Mouse (Mus musculus) left cerebral cortex, adult 9 months (tissue): ENCODE measurements around the gene Ppib.

ENCODE experiments used
- DNase-seq, 2 experiments: peaks; one replicate each; pipeline ENCODE4 v3.0.0; 2022; ENCODE audit warnings: low spot score in 2 of 2

Gene Ppib

GRCm38 (mm10) chr9:66059583-66060307 lies at the start of gene Ppib:
Gene Ppib, plus strand, starts transcription at chr9:66060222.
- DNase-seq = peak; percentile 94 to 99

DNA sequence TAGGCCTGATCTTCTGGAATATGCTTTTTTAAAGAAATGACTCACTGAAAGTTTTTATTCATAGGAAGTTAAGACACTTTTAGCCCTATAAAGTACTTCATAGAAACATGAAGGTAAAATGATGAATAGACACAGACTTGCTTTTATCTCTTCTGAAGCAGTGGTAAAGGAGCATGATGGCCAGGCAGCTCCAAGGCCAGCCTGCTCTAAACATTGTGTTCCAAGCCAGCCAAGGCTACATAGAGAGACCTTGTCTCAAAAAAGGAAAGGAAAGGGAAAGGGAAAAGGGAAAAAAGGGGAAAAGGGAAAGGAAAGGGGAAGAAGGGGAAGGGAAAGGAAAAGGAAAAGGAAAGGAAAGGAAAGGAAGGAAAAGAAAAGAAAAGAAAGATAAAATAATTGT lies 39.4 kb upstream of the Ppib start:
- no peak for DNase-seq

GRCm38 (mm10) chr9:66038082-66038481 lies 21.9 kb upstream of the Ppib start:
- DNase-seq = peak in 1 of 2 experiments; percentile 57

DNA sequence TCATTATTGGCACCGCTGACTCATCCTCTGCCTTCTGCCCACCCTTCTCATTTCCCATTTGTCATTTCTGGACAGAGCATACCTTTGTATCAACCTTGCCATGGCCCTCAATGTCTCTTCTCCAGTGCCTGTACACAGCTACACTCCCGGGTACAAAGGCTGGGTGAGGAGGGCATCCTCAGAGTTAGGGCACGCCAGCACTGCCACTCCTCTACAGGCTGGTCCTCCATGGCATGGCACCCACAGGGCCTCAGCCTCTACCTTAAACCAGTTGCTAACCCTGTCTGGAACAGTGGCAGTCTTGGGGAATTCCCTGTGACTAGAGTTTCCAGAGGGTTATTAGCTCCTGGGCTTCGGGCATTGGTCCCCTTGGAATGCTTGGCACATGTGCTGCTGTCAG lies 21.4 kb upstream of the Ppib start:
- no peak for DNase-seq

DNA sequence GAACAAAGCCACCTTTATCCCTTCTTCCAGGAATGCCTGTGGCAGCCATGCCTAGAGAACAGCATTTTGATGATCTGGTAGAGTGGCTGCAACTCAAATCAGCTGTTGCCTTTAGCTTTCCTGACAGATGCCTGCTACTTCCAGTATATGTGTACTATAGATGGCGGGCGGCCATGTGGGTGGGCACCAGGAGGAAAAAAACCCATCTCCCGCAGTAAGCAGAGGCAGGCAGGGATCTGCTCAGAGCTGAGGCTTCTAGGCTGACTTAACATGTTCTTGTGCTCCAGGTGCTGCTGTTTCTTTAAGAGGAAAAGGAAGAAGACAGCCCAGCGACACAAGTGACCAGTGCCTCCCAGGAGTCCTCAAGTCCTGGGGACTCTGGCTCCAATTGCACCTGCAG lies 20.7 kb upstream of the Ppib start:
- DNase-seq = peak in 1 of 2 experiments; percentile 46

DNA sequence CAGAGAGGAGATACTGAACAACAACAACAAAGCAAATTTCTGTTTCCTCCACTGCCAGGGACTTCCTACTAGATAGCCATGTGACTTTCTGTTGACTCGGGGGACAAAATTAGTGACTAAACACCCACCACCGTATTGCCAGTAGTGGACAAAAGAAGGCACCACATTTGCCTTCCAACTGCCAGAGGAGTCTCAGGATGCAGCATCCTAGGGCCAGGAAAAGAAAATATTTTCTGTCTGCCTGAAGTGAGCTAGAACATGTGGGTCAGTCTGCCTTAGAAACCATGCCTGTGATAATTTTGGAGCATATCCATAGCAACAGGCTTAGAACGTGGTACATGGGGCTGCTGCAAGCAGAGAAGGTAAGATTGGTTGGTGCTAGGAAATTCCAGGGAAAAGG lies 19.2 kb upstream of the Ppib start:
- DNase-seq = peak in 1 of 2 experiments; percentile 52

GRCm38 (mm10) chr9:66042331-66042730 lies 17.7 kb upstream of the Ppib start:
- DNase-seq = no peak

DNA sequence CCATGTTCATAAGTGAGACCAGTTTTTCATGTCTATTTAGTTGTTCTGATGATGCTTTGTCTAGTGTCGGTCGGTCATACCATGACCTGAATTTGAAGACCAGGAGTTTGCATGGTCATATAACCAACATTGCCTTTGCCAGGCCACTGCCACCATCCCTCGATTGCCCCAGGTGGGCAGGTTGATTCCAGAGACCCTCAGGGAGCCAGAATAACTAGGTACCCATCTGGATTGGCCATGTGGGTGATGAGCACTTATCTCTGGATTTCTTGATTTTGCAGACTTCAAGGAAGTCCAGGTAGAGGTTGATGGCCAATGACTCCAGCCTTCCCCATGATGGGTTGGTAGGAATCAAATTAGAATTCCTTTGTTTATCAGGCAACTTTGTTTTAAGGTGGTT lies 16.8 kb upstream of the Ppib start:
- DNase-seq = no peak

GRCm38 (mm10) chr9:66049931-66050601 lies 10.0 kb upstream of the Ppib start:
- no peak for DNase-seq

- no peak for DNase-seq
Observed at GRCm38 (mm10) chr9:66051493-66051892, 8.5 kb upstream of the Ppib start.

- DNase-seq = no peak
Observed at GRCm38 (mm10) chr9:66052731-66053130, 7.3 kb upstream of the Ppib start.

DNA sequence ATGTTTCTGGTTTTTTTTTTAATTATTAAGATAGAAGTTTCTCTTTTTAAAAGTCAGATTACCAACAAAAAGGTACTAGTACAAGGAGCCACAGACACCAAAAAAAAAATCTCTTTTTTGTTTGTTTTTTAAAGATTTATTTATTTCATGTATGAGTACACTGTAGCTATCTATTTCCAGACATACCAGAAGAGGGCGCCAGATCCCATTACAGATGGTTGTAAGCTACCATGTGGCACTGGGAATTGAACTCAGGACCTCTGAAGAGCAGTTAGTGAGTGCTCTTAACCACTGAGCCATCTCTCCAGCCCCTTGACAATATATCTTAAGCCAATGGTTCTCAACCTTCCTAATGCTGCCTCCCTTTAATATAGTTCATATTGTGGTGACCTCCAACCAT lies 6.4 kb upstream of the Ppib start:
- DNase-seq = no peak

- no peak for DNase-seq
Observed at GRCm38 (mm10) chr9:66060308-66060647, 256 bp downstream of the Ppib start.

DNA sequence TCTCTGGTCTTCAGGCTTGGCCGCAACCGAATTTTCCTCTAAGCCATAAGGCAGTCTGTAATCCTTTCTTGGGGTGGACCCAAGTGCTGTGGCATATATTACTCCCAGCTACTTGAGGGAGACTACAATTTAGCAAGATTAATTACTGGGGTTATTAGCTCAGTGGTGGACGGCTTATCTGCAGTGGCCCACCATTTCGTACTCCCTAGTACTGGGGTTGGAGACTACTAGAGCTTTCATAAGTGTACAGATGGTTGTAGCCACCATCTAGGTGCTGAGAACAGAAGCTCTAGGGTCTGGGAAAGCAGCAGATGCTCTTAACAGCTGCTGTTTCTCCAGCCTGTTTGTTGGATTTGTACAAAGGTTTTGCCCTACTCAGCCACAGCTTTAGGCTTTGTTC lies 964 bp downstream of the Ppib start:
- no peak for DNase-seq

GRCm38 (mm10) chr9:66061656-66062055 lies 1.6 kb downstream of the Ppib start:
- DNase-seq = no peak

GRCm38 (mm10) chr9:66063446-66063845 lies 3.4 kb downstream of the Ppib start:
- no peak for DNase-seq

DNA sequence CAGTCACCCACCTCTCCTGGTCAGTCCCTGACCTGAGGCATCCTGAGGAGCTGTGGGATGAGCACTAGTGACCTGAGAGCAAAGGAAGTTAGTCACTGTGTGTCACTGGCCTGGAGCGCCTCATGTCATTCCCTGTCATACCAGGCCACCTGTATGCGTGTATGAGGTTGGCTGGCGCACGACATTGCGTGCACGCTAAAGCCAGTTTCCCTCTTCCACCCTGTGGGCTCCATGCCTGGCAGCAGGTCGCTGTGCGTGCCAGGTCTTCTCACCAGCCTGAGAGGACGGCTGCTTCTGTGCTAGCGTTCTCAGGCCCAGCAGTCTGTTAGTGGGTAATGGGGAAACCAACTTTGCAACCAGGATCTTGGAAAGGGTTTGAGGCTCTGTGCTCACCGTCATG lies 4.3 kb downstream of the Ppib start:
- DNase-seq = no peak

GRCm38 (mm10) chr9:66066791-66067190 lies 6.8 kb downstream of the Ppib start:
- DNase-seq = no peak

- DNase-seq = no peak
Observed at GRCm38 (mm10) chr9:66067542-66067941, 7.5 kb downstream of the Ppib start.

GRCm38 (mm10) chr9:66068056-66068455 lies 8.0 kb downstream of the Ppib start:
- DNase-seq = no peak

- DNase-seq = no peak
Observed at GRCm38 (mm10) chr9:66068971-66069391, 9.0 kb downstream of the Ppib start.

DNA sequence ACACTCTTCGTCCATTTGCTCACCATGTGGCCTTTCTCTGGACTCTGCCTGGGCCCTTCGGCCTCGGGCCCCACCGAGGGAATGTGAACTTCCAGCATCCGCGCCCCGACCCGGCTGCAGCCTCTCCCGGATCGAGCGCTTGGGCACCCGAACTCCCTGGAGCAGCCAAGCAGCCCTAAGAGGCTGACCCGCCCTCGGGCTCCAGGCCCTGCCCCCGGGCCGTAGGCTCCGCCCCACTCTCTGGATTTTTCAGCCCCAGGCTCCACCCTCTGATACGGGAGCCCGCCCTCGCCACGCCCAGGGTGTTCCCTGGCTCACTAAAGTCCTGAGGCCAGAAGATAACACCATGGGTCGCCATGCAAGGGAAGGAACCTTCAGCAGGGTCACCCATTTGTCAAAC lies 9.6 kb downstream of the Ppib start, which contains the start of gene Snx22:
Gene Snx22 (minus strand): TSS at position 137 of the 400 bp plus-strand sequence.
- DNase-seq = peak in 1 of 2 experiments; percentile 75

DNA sequence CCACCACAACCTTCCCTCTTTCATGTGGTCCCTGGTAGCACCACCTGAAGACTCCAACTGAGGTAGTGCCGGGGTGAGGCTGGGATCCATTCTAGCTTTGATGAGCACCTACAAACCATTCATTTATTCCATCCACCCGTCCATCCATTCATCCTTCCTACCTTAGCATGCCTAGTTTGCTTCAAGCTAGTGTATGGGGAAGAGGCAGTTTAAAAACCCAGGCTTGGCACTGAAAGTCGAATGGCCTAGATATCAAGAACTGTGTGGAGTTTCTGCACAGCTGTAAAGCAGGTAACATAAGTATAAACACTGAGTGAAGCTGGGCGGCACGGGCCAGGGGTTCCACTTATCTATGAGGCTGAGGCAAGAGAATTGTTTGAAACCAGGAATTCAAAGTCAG lies 10.1 kb downstream of the Ppib start:
- DNase-seq = no peak
